Mouse (Mus musculus) liver, embryonic 13.5 days (tissue): ENCODE results near the gene Nlrc3. TPM values are rescaled to one million over a fixed set of nuclear protein-coding genes. Genes with fewer than 3 reads are reported as not detected.
"Not testable (repeated sequence)": the region's sequence is repeated elsewhere in the genome, so short reads cannot be mapped to it uniquely, and the experiment has no call there.

Experiments used
- ATAC-seq: fragments of 200-750 bp; cut with Nextera tagmentation; 2 replicates; pipeline ENCODE4 v1.8.0; 2017; ENCODE audit warnings: low read depth, mild to moderate bottlenecking, moderate number of reproducible peaks, moderate library complexity
- DNase-seq: peaks from one replicate; pipeline ENCODE4 v3.0.0; 2022
- H3K27ac ChIP-seq: fragments of 300-500 bp; sonication (generic); 2 replicates; pipeline ENCODE4 v1.5.1; 2015; ENCODE audit warnings: moderate library complexity, mild to moderate bottlenecking, inconsistent platforms
- H3K27me3 ChIP-seq: fragments of 300-500 bp; sonication (generic); 2 replicates; pipeline ENCODE4 v1.6.1; 2015; ENCODE audit warnings: mild to moderate bottlenecking, inconsistent platforms
- H3K36me3 ChIP-seq: fragments of 300-500 bp; sonication (generic); 2 replicates; pipeline ENCODE4 v1.6.1; 2015; ENCODE audit warnings: mild to moderate bottlenecking, inconsistent platforms
- H3K4me1 ChIP-seq: fragments of 300-500 bp; sonication (generic); replicated peaks from 2 replicates; pipeline ENCODE4 v1.6.1; 2015; ENCODE audit warnings: inconsistent platforms
- H3K4me2 ChIP-seq: fragments of 300-500 bp; sonication (generic); 2 replicates; pipeline ENCODE4 v1.6.1; 2015; ENCODE audit warnings: inconsistent platforms, mild to moderate bottlenecking, moderate library complexity
- H3K4me3 ChIP-seq: fragments of 300-500 bp; sonication (generic); replicated peaks from 2 replicates; pipeline ENCODE4 v1.5.1; 2015; ENCODE audit warnings: mild to moderate bottlenecking, inconsistent platforms
- H3K9ac ChIP-seq: fragments of 300-500 bp; sonication (generic); 2 replicates; pipeline ENCODE4 v1.6.1; 2015; ENCODE audit warnings: mild to moderate bottlenecking, inconsistent platforms
- H3K9me3 ChIP-seq: fragments of 300-500 bp; sonication (generic); replicated peaks from 2 replicates; pipeline ENCODE4 v1.6.1; 2016; ENCODE audit warnings: inconsistent platforms
- WGBS: fragments of 180-500 bp; shearing (Covaris S2); methylation state at CpG from one replicate; pipeline ENCODE4 v1.1.7; 2015; ENCODE audit not compliant: insufficient replicate concordance; 5-methylcytosine and 5-hydroxymethylcytosine counted together
- polyA plus RNA-seq: library from polyadenylated mRNA; unstranded; fragments of >200 nt; fragmentation: Nextera tagmentation; extraction: Ambion mirVana; gene quantifications from 2 replicates; pipeline ENCODE4 v1.2.1, GENCODE M21; 2015

The Nlrc3 gene
- polyA plus RNA-seq, 1 experiment from 2014 or later, result 0.28 TPM

- WGBS, result 30% methylated on average over 3 of the region's 3 CpGs
- H3K27ac ChIP-seq, result no peak overlapping the region
- no peaks in the 10 kb centered on the region for H3K9me3 ChIP-seq
- H3K4me1 ChIP-seq, result peaks cover 19% of the 10 kb centered on the region
- H3K4me3 ChIP-seq, result no peak overlapping the region
- H3K9ac ChIP-seq, result no peak overlapping the region
- no peaks in the 10 kb centered on the region for H3K27me3 ChIP-seq
- DNase-seq (no peak), ATAC-seq (no peak)
- peaks cover 35% of the 10 kb centered on the region for H3K36me3 ChIP-seq
- H3K4me2 ChIP-seq, result no peak overlapping the region
Measured at GRCm38 (mm10) chr16:3976712-3977111, 280 bp upstream of the Nlrc3 start.

- WGBS, result 40% methylated on average over 7 of the region's 7 CpGs
- ATAC-seq, result peak; percentile 73
- Histone ChIP-seq H3K36me3 (peaks cover 24% of the 10 kb centered on the region), H3K4me3 (no peak overlapping the region), H3K9me3 (no peaks in the 10 kb centered on the region), H3K27me3 (no peaks in the 10 kb centered on the region), H3K27ac (no peak overlapping the region), H3K4me1 (peaks cover 19% of the 10 kb centered on the region), H3K4me2 (peak overlapping the region; percentile 12; the same call in 1 of the 2 replicates), H3K9ac (no peak overlapping the region)
- no peak for DNase-seq
Measured at GRCm38 (mm10) chr16:3975658-3976057, 774 bp downstream of the Nlrc3 start.

- not testable (repeated sequence) for ATAC-seq, DNase-seq, H3K4me2 ChIP-seq, H3K4me3 ChIP-seq, H3K27me3 ChIP-seq, H3K9me3 ChIP-seq, H3K27ac ChIP-seq, H3K9ac ChIP-seq
- peaks cover 12% of the 10 kb centered on the region for H3K36me3 ChIP-seq
- peaks cover 19% of the 10 kb centered on the region for H3K4me1 ChIP-seq
- 75% methylated on average over 19 of the region's 19 CpGs for WGBS
Measured at GRCm38 (mm10) chr16:3974456-3974855, 2.0 kb downstream of the Nlrc3 start.

- no peak overlapping the region for H3K27ac ChIP-seq
- no peaks in the 10 kb centered on the region for H3K27me3 ChIP-seq
- no peaks in the 10 kb centered on the region for H3K9me3 ChIP-seq
- H3K9ac ChIP-seq, result no peak overlapping the region
- no peaks in the 10 kb centered on the region for H3K4me1 ChIP-seq
- no peak overlapping the region for H3K4me3 ChIP-seq
- WGBS, result 69% methylated on average over 3 of the region's 3 CpGs
- DNase-seq, result no peak
- no peak for ATAC-seq
- H3K4me2 ChIP-seq, result no peak overlapping the region
- no peaks in the 10 kb centered on the region for H3K36me3 ChIP-seq
Measured at GRCm38 (mm10) chr16:3965534-3965933, 10.9 kb downstream of the Nlrc3 start.

GRCm38 (mm10) chr16:3964990-3965389, 11.4 kb downstream of the Nlrc3 start:
- Histone ChIP-seq H3K9ac (no peak overlapping the region), H3K27me3 (no peaks in the 10 kb centered on the region), H3K4me3 (no peak overlapping the region), H3K27ac (no peak overlapping the region), H3K4me1 (no peaks in the 10 kb centered on the region), H3K4me2 (no peak overlapping the region), H3K36me3 (no peaks in the 10 kb centered on the region), H3K9me3 (no peaks in the 10 kb centered on the region)
- DNase-seq, result no peak
- ATAC-seq, result no peak
- 66% methylated on average over 10 of the region's 10 CpGs for WGBS

GRCm38 (mm10) chr16:3959261-3959660, 17.2 kb downstream of the Nlrc3 start:
- Histone ChIP-seq H3K27me3 (no peaks in the 10 kb centered on the region), H3K27ac (no peak overlapping the region), H3K4me3 (no peak overlapping the region), H3K9me3 (no peaks in the 10 kb centered on the region), H3K4me2 (no peak overlapping the region), H3K36me3 (no peaks in the 10 kb centered on the region), H3K9ac (no peak overlapping the region), H3K4me1 (no peaks in the 10 kb centered on the region)
- WGBS, result 38% methylated on average over 2 of the region's 2 CpGs
- ATAC-seq (no peak), DNase-seq (no peak)

- ATAC-seq (no peak), DNase-seq (no peak)
- Histone ChIP-seq H3K36me3 (no peaks in the 10 kb centered on the region), H3K27ac (no peak overlapping the region), H3K9me3 (no peaks in the 10 kb centered on the region), H3K4me3 (no peak overlapping the region), H3K27me3 (no peaks in the 10 kb centered on the region), H3K4me2 (no peak overlapping the region), H3K9ac (no peak overlapping the region), H3K4me1 (no peaks in the 10 kb centered on the region)
- WGBS, result 73% methylated on average over 6 of the region's 6 CpGs
Measured at GRCm38 (mm10) chr16:3956369-3956768, 20.1 kb downstream of the Nlrc3 start.

- no peak for ATAC-seq
- 57% methylated on average over 1 of the region's 1 CpGs for WGBS
- H3K9ac ChIP-seq, result no peak overlapping the region
Measured at GRCm38 (mm10) chr16:3951141-3951540, 25.3 kb downstream of the Nlrc3 start.

GRCm38 (mm10) chr16:3934701-3935100, 41.7 kb downstream of the Nlrc3 start:
- Histone ChIP-seq H3K36me3 (peaks cover 61% of the 10 kb centered on the region), H3K9me3 (no peaks in the 10 kb centered on the region)
- no peak for ATAC-seq

More at GRCm38 (mm10) chr16:3951141-3951540, 25.3 kb downstream of the Nlrc3 start:
- no peaks in the 10 kb centered on the region for H3K9me3 ChIP-seq
- H3K4me2 ChIP-seq, result no peak overlapping the region
- DNase-seq, result no peak
- no peak overlapping the region for H3K27ac ChIP-seq
- H3K4me3 ChIP-seq, result no peak overlapping the region
- H3K4me1 ChIP-seq, result no peaks in the 10 kb centered on the region
- no peaks in the 10 kb centered on the region for H3K36me3 ChIP-seq
- H3K27me3 ChIP-seq, result no peaks in the 10 kb centered on the region

GRCm38 (mm10) chr16:3934091-3934490, 42.3 kb downstream of the Nlrc3 start:
- Histone ChIP-seq H3K9me3 (no peaks in the 10 kb centered on the region), H3K4me2 (no peak overlapping the region), H3K36me3 (peaks cover 65% of the 10 kb centered on the region), H3K9ac (no peak overlapping the region), H3K27me3 (no peaks in the 10 kb centered on the region), H3K27ac (no peak overlapping the region), H3K4me1 (no peaks in the 10 kb centered on the region), H3K4me3 (no peak overlapping the region)
- ATAC-seq, result no peak
- no peak for DNase-seq
- 55% methylated on average over 1 of the region's 1 CpGs for WGBS

More at GRCm38 (mm10) chr16:3934701-3935100, 41.7 kb downstream of the Nlrc3 start:
- H3K9ac ChIP-seq, result no peak overlapping the region
- 78% methylated on average over 4 of the region's 4 CpGs for WGBS
- H3K4me3 ChIP-seq, result no peak overlapping the region
- H3K4me1 ChIP-seq, result no peaks in the 10 kb centered on the region
- no peaks in the 10 kb centered on the region for H3K27me3 ChIP-seq
- H3K27ac ChIP-seq, result no peak overlapping the region
- no peak overlapping the region for H3K4me2 ChIP-seq
- no peak for DNase-seq

GRCm38 (mm10) chr16:3933536-3933935, 42.9 kb downstream of the Nlrc3 start:
- no peaks in the 10 kb centered on the region for H3K27me3 ChIP-seq
- H3K4me2 ChIP-seq, result no peak overlapping the region
- no peak overlapping the region for H3K9ac ChIP-seq
- ATAC-seq (no peak), DNase-seq (no peak)
- no peaks in the 10 kb centered on the region for H3K9me3 ChIP-seq
- peaks cover 60% of the 10 kb centered on the region for H3K36me3 ChIP-seq
- no peaks in the 10 kb centered on the region for H3K4me1 ChIP-seq
- WGBS, result 72% methylated on average over 6 of the region's 6 CpGs
- no peak overlapping the region for H3K4me3 ChIP-seq
- no peak overlapping the region for H3K27ac ChIP-seq

GRCm38 (mm10) chr16:3929151-3929550, 47.3 kb downstream of the Nlrc3 start:
- WGBS, result 54% methylated on average over 7 of the region's 7 CpGs
- DNase-seq, result no peak
- no peak overlapping the region for H3K27ac ChIP-seq
- H3K4me2 ChIP-seq, result no peak overlapping the region
- H3K36me3 ChIP-seq, result peaks cover 45% of the 10 kb centered on the region
- H3K9me3 ChIP-seq, result no peaks in the 10 kb centered on the region
- H3K27me3 ChIP-seq, result no peaks in the 10 kb centered on the region
- no peak overlapping the region for H3K4me3 ChIP-seq
- H3K9ac ChIP-seq, result no peak overlapping the region
- no peaks in the 10 kb centered on the region for H3K4me1 ChIP-seq
- 0 out of 2 replicates have a peak, but pooled peaks have one; percentile 18 for ATAC-seq
